In the genomic region with DNA sequence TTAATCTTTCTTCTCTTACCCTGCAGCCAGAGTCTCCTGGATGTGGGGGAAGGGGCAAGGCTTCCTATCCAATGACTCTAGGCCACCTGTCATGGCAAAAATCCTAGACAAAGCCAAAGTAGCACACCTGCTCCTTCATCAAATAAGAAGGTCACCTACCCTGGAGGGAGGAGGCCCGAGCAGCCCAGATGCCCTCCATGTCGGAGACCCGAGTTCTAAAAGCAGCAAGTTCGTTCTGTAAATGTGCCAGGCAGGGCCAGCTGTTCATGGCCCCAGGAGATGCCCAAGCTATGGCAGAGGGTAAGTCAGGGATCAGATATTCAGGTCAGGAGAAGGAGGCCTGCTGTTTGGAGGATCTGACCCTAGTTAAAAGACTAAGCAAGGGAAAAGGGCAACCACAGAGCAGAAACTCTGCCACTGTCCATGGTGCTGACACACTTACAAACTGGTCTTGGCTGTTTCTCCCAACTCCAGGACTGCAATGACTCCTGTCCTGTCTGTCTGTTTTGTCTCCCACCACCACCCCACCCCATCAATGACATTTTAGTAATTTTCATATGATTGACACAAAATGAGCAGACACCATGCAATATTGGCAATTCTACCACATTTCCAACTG, we compare ENCODE assay signal across 10 mouse cellular contexts.
DNase-seq lines count a peak whose midpoint lies in the region.
"Had no signal": no experiment of that assay in that cellular context is flagged by ENCODE, and none has a peak within 500 bp of the region (broad histone marks: within the 10 kb centered on the region; RNA-seq: fewer than 3 reads in every experiment).

No protein-coding gene starts in this region.

- DNase-seq in heart, adult 11 months: peak; percentile 71
- DNase-seq in heart, postnatal 25 days (ENCODE audit: low spot score): no peak
- peak; percentile 3 for DNase-seq in ovary, postnatal 10 days (ENCODE audit: low spot score)
- no peak for DNase-seq in ovary, adult 18-20 months (ENCODE audit: low spot score)
- peak; percentile 80 for DNase-seq in embryo, embryonic 10.5 days (ENCODE audit: low spot score)
- DNase-seq in retina, postnatal 1 day: peak; percentile 40
- DNase-seq in left cerebral cortex, postnatal 36 days (ENCODE audit: low spot score in 2 of 2): no peak
- DNase-seq in layer of hippocampus, adult 9-10 months (ENCODE audit: low spot score): no peak
- DNase-seq: liver, embryonic 13.5 days; thymus, postnatal 14 days had no signal

- intact Hi-C loops in heart, postnatal 25 days (cut with DNase I): no loop called here
- intact Hi-C loops in left cerebral cortex, postnatal 36 days (cut with DNase I): no loop called here

Comparison
In these comparisons a context has a peak if more than half of its experiments do, and no peak if none do; other contexts are left out.
1. DNase-seq: peak in heart, adult 11 months (single experiment), ovary, postnatal 10 days (single experiment), embryo, embryonic 10.5 days (single experiment) and retina, postnatal 1 day (single experiment); none in heart, postnatal 25 days (single experiment), ovary, adult 18-20 months (single experiment), left cerebral cortex, postnatal 36 days (0 of 2) and layer of hippocampus, adult 9-10 months (single experiment).